Mouse (Mus musculus) thymus, postnatal 36 days (tissue): Measurements from ENCODE around the gene Lix1.

Experiments
- DNase-seq, 2 experiments: peaks; one replicate each; pipeline ENCODE4 v3.0.0; 2022; ENCODE audit warnings: mixed read lengths in 2 of 2

Gene Lix1

DNA sequence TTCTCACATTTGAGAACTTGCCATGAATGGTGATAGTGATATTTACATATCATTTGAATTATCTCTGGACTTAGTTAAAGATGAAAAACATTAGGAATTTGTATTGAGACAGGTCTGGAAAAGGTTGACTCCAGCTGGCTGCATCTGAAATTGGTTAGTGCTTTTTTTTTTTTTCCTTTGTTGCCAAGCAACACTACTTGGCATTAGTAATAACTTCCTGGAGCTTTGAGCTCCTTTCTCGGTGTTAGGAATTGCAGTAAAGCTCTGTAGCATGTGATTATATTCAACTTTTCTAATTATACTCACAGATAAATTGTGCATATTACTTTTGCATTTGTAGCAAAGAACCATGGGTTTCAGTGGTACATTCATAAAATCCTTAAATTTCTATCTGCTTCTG is 96.4 kb downstream of the Lix1 start:
- no peak for DNase-seq

DNA sequence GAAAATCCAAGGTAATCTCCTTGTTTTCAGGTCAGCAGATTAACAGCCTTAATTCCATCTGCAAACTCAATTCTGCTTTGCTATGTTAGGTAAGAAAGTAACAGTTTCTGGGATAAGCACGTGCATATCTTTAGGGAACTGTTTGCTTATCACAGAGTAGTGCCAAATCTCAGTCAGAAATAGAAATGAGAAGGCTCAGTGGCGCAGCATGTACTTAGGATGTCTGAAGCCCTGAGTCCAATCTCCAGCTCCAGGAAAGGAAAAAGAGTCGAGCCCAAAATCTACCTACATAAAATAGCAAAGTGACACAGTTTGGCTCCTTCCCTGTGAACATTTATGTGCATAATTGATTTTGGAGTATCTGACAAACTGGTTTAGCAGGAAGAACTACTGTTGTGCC is 96.8 kb downstream of the Lix1 start:
- DNase-seq, result no peak

DNA sequence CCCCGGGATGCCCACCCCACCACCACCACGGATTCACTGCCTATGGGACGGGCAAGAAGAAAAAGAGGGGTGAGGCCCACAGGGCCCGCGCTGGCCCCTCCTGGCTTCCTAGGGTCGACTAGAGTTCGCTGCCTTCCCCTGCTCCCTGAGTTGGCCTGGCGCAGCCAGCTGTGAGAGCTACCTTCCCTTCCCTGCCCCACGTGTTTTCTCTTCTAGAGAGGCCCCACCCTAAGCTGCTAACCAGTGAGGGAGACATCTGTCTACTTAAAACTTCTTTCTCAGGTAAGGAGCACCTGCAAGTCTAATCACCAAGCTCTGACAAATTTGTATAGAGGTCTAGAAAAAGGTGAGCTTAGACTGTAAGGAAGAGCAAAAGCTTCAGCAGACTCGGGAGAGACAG is 104.2 kb downstream of the Lix1 start:
- no peak for DNase-seq
